Mouse (Mus musculus) stomach, embryonic 16.5 days (tissue): ENCODE measurements around the gene Hoxa3. TPM values are rescaled to one million over a fixed set of nuclear protein-coding genes. Genes with fewer than 3 reads are reported as not detected.
A peak's percentile ranks its signal among the peaks of the same experiment; 100 is the strongest.

Experiments
- ATAC-seq: fragments of 200-750 bp; cut with Nextera tagmentation; 2 replicates; pipeline ENCODE4 v1.8.0; 2017; ENCODE audit warnings: moderate number of reproducible peaks, moderate TSS enrichment; ENCODE audit not compliant: insufficient read depth, low FRiP score
- H3K27ac ChIP-seq: fragments of 300-500 bp; sonication (generic); 2 replicates; pipeline ENCODE4 v1.5.1; 2014; ENCODE audit warnings: low read length
- H3K27me3 ChIP-seq: fragments of 300-500 bp; sonication (generic); 2 replicates; pipeline ENCODE4 v1.6.1; 2014; ENCODE audit warnings: low read length, control low read depth, mixed read lengths; ENCODE audit not compliant: control insufficient read depth, insufficient read depth
- H3K36me3 ChIP-seq: fragments of 300-500 bp; sonication (generic); 2 replicates; pipeline ENCODE4 v1.6.1; 2014; ENCODE audit warnings: low read length; ENCODE audit not compliant: control insufficient read depth, insufficient read depth
- H3K4me1 ChIP-seq: fragments of 300-500 bp; sonication (generic); 2 replicates; pipeline ENCODE4 v1.6.1; 2014; ENCODE audit warnings: low read length, control low read depth, mixed read lengths; ENCODE audit not compliant: control insufficient read depth, insufficient read depth
- H3K4me2 ChIP-seq: fragments of 300-500 bp; sonication (generic); 2 replicates; pipeline ENCODE4 v1.6.1; 2014; ENCODE audit warnings: low read depth, low read length, mixed read lengths
- H3K4me3 ChIP-seq: fragments of 300-500 bp; sonication (generic); replicated peaks from 2 replicates; pipeline ENCODE4 v1.5.1; 2014; ENCODE audit warnings: mild to moderate bottlenecking, low read length
- H3K9ac ChIP-seq: fragments of 300-500 bp; sonication (generic); 2 replicates; pipeline ENCODE4 v1.6.1; 2014; ENCODE audit warnings: low read length
- H3K9me3 ChIP-seq: fragments of 300-500 bp; sonication (generic); replicated peaks from 2 replicates; pipeline ENCODE4 v1.6.1; 2016; ENCODE audit warnings: low read length, control low read depth; ENCODE audit not compliant: control insufficient read depth
- WGBS: fragments of 180-500 bp; shearing (Covaris S2); extraction: QIAGEN DNeasy Blood & Tissue Kit; methylation state at CpG from one replicate; pipeline ENCODE4 v1.1.7; 2014; 5-methylcytosine and 5-hydroxymethylcytosine counted together
- polyA plus RNA-seq: library from polyadenylated mRNA; unstranded; fragments of >200 nt; fragmentation: Nextera tagmentation; extraction: Ambion mirVana; gene quantifications from 2 replicates; pipeline ENCODE4 v1.2.1, GENCODE M21; 2015

Gene Hoxa3
- polyA plus RNA-seq, 1 experiment from 2014 or later, result 6.0 TPM

DNA sequence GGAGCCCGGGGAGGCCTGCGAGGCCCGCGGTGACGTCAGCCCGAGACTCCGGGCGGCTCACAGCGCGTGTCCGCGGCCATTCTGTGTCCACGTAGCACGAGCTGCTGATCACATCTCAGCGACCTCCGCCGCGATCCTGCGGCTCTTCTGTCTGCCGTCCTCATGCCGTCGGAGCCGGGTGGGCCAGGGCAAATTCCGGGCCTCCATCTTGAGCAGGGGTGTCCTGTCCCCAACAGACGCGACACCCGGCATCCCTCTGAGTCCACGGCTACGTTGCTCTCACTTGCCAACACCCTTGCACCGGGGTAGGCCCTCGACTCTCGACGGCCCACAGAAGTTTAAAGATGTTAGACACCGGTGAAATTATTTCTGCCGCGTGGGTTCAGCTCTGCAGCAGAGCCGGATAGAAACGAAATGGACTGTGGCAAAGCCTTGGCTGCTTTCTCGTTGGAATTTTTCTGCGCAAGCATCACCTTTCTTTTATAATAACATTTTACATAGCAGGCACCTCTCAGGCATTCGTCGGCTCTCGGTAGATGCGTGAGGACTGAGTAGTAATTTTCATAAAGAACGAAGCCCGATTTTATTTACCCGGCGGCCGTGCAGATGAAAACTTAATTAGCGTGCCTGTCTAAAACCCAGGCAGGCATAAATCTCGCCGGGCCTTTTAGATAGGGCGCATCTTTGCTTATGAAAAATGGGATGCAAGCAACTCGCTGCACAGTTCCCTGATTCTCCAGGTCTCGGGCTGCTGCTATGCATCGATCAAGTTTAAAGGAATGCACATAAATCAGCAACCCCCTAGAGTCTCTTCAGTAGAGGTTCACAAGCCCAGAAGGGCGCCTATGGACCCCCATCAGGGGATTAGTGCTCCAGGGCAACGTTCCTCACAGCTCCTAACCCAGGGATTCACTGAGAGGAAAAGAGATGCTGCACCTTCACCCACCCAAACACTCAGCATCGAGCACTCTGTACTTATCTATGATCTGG lies 40.7 kb upstream of the Hoxa3 start:
- 2% methylated on average over 59 of the region's 59 CpGs for WGBS
- no peak for ATAC-seq
- no peaks in the 10 kb centered on the region for H3K36me3 ChIP-seq
- 0 out of 2 replicates have a peak overlapping the region, but pooled peaks have one; percentile 3 for H3K4me3 ChIP-seq
- H3K9ac ChIP-seq, result no peak overlapping the region
- H3K4me2 ChIP-seq, result no peak overlapping the region
- H3K27me3 ChIP-seq, result peaks cover 74% of the 10 kb centered on the region
- no peak overlapping the region for H3K27ac ChIP-seq
- no peaks in the 10 kb centered on the region for H3K4me1 ChIP-seq
- H3K9me3 ChIP-seq, result no peaks in the 10 kb centered on the region

DNA sequence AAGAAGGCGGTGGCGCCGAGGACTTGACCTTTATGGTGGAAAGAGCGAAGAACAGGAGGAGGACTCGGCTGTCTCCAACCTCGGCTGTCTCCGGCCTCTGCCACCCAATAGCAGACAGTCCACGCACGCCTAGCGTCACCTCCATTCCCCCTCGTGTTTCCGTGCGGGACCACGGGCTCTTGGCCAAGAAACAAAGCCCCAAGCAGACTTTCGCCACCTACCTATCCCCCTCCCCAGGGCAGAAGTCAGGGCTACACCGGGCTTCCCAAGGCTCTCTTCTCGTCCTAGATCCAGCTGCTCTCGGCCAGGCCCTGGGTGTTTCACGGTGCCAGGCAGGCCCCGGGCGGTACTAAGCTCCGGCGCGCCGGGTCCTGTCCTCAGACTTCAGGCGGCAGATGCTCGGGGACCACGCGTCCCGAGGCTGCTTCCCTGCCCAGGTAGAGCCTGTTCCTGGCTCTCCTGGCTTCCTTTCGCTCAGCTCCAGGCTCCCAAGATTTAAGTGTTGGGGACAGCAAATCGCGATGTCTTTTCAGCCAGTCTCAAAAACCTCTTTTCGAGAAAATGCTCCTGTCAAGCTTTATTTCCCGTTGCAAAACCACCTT lies 39.7 kb upstream of the Hoxa3 start:
- Histone ChIP-seq H3K4me3 (no peak overlapping the region), H3K4me2 (no peak overlapping the region), H3K9ac (no peak overlapping the region), H3K4me1 (no peaks in the 10 kb centered on the region), H3K9me3 (no peaks in the 10 kb centered on the region), H3K36me3 (no peaks in the 10 kb centered on the region), H3K27ac (no peak overlapping the region), H3K27me3 (peaks cover 75% of the 10 kb centered on the region)
- 3% methylated on average over 35 of the region's 35 CpGs for whole genome bisulfite sequencing
- no peak for ATAC-seq

DNA sequence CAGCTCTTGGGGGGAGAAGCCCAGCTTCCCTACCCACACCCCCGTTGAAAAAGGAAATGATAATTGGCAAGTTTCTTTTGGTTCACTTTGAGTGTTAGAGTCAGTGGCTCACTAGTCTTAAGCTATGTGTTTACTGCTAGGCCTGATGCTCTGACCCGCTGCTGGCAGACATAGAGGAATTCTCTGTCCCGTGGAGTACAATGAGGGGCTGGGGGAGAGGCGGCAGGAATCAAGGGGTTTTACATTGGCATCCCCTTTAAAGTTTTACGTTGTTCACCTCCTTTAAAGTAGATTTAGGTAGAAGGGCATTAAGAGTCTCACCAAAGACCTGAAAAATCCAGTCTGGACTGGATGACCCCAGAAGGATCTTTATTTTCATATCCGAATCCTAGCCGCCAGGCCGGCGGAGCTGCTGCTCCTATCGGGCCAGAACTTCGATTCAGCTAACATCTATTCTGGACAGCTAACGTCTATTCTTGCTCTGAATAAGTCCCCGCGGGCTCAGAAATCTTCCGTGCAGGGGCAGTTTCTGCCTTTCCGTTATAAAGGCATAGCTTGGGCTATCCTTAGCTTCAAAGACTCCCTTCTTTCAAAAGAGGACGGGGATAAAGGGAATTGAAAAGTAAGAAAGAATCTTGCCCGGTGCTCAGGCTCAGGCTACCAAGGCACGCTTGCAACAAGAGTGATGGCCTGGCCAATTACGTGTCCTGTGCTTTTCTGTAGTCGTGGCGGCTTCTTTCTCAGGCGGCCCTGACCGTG lies 39.1 kb upstream of the Hoxa3 start:
- no peak overlapping the region for H3K4me3 ChIP-seq
- no peak overlapping the region for H3K4me2 ChIP-seq
- no peak overlapping the region for H3K9ac ChIP-seq
- no peaks in the 10 kb centered on the region for H3K36me3 ChIP-seq
- WGBS, result 4% methylated on average over 24 of the region's 24 CpGs
- no peak overlapping the region for H3K27ac ChIP-seq
- H3K27me3 ChIP-seq, result peaks cover 77% of the 10 kb centered on the region
- ATAC-seq, result no peak
- H3K4me1 ChIP-seq, result no peaks in the 10 kb centered on the region
- H3K9me3 ChIP-seq, result no peaks in the 10 kb centered on the region

DNA sequence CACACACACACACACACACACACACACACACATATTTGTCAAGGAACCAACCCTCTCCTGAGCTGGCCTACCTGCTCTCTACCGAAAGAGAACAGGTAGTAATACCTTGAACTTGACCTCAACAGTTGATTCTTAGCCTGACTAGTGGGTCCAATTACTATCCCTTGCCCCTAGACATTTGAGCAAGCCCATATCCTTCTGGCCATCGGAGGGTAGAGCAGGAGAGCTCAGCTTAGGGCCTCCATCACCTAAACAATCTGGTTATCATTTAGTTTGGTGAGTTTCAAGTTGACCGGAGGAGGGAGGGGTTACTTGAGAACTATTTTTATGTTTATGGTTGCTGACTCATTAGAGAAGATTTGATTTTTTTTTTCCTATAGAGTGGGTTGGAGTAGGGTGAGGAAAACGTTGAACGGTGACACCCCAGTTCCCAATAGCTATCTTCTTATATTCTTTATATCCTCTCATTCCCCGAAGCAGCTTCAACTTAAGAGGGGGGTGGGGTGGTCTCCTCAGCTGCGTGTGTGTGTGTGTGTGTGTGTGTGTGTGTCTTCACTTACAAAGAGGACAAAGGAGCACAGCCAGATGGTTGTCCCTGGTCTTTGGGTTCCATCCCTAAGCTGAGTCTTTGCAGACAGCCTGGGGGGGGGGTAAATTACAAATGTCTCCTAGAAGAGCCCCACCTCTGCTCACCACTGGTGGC lies 38.2 kb upstream of the Hoxa3 start:
- Histone ChIP-seq H3K9ac (no peak overlapping the region), H3K9me3 (no peaks in the 10 kb centered on the region), H3K4me1 (no peaks in the 10 kb centered on the region), H3K4me2 (no peak overlapping the region), H3K27me3 (peaks cover 79% of the 10 kb centered on the region), H3K4me3 (no peak overlapping the region), H3K27ac (no peak overlapping the region), H3K36me3 (no peaks in the 10 kb centered on the region)
- WGBS, result 10% methylated on average over 7 of the region's 7 CpGs
- ATAC-seq, result no peak

DNA sequence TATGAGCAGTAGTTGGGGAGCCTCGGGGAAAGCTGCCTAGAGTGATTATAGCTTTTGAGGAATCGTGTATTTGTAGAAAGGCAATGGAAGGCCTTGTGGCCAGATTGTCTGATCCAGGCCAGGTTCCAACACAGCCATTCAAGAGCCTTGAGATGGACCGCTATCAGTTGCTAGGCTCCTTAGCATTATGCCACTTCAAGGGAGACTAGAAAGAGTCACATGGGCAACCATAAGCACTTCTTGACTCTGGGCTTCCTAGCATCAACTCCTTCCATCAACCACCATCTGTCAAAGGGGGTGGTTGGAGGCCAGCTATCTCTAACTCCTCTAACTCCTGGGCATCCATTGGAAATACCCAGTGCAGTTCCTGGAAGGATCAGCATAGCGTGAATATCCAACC lies 36.7 kb upstream of the Hoxa3 start:
- peaks cover 5% of the 10 kb centered on the region; the same call in 1 of the 2 replicates for H3K4me1 ChIP-seq
- no peak overlapping the region for H3K4me3 ChIP-seq
- 3% methylated on average over 4 of the region's 4 CpGs for WGBS
- H3K4me2 ChIP-seq, result no peak overlapping the region
- ATAC-seq, result no peak
- no peak overlapping the region for H3K9ac ChIP-seq
- H3K27ac ChIP-seq, result no peak overlapping the region
- H3K36me3 ChIP-seq, result no peaks in the 10 kb centered on the region
- H3K27me3 ChIP-seq, result peaks cover 82% of the 10 kb centered on the region
- no peaks in the 10 kb centered on the region for H3K9me3 ChIP-seq

DNA sequence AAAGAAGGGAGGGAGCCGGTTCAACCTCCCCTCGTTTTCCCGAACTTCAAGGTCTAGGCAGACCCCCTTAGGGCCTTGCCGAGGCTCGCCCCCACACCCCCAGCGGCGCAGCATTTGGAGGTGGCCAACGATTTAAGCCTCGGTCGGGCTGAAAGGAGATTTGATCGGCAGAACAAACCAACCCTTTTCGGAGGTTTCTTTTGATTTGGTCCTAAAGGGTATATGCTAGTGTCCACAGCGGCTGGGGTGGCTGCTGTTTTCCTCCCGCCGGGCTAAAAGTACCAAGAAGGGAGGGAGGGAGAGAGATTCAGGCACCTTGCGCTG lies 36.2 kb upstream of the Hoxa3 start:
- H3K4me3 ChIP-seq, result no peak overlapping the region
- H3K9ac ChIP-seq, result no peak overlapping the region
- H3K27me3 ChIP-seq, result peaks cover 85% of the 10 kb centered on the region
- H3K9me3 ChIP-seq, result no peaks in the 10 kb centered on the region
- ATAC-seq, result no peak
- peaks cover 5% of the 10 kb centered on the region; the same call in 1 of the 2 replicates for H3K4me1 ChIP-seq
- H3K36me3 ChIP-seq, result no peaks in the 10 kb centered on the region
- H3K4me2 ChIP-seq, result no peak overlapping the region
- WGBS, result 1% methylated on average over 16 of the region's 16 CpGs
- H3K27ac ChIP-seq, result no peak overlapping the region

DNA sequence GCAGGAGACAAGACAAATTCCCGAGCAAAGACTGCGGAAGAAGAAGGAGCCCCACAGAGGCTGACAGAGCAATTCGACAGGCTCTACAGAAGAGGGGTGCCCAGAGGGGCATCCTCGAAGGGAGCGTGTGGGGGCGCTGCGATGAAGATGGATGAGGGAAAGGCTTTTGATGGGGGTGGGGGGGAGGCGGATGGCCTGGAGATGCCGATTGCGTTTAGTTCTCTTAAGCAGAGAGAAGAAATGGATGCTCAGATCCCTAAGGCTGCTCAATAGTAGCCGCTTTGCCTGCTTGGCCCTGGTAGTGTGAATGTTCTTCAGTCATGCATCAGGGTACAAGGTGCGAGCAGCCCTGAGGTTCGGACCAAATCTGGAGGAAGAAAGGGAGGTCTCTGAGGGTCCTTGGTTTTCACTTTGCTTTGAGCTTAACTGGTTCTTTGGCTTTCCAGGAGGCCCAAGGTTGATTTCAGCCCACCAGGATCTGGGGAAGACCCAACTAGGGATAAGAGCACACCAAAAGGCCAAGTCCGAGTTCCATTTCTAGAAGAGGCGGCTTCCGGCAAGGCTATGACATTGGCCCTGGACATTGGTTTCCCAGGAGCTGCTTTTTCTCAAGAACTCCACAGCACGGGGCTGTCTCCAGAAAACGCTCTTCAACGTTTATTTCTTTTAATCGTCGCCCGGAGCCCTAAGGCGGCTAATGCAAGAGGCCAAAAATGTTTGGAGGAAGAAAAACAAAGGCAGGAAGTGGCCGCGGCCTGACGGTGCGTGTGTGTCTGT lies 35.7 kb upstream of the Hoxa3 start:
- no peaks in the 10 kb centered on the region for H3K9me3 ChIP-seq
- WGBS, result 3% methylated on average over 27 of the region's 27 CpGs
- no peaks in the 10 kb centered on the region for H3K36me3 ChIP-seq
- H3K27me3 ChIP-seq, result peaks cover 86% of the 10 kb centered on the region
- no peak overlapping the region for H3K9ac ChIP-seq
- H3K4me1 ChIP-seq, result peaks cover 5% of the 10 kb centered on the region; the same call in 1 of the 2 replicates
- no peak overlapping the region for H3K27ac ChIP-seq
- H3K4me3 ChIP-seq, result no peak overlapping the region
- no peak overlapping the region for H3K4me2 ChIP-seq
- no peak for ATAC-seq
